Mouse (Mus musculus): ENCODE data around the gene Pim2.

- no peak for TF ChIP-seq POLR2A (IDR thresholded peaks at IDR 0.05; ENCODE audit: insufficient read length, low read depth)
- TF ChIP-seq E2F4 (IDR thresholded peaks at IDR 0.05; ENCODE audit: insufficient read depth), result no peak
- no peak for TF ChIP-seq CEBPB (IDR thresholded peaks at IDR 0.05; ENCODE audit: insufficient read depth, poor library complexity, severe bottlenecking)
- no peak for TF ChIP-seq TCF3 (IDR thresholded peaks at IDR 0.05; ENCODE audit: insufficient read length, low read depth)
- no peak for TF ChIP-seq POLR2AphosphoS2 (IDR thresholded peaks at IDR 0.05; ENCODE audit: insufficient read length, low read depth)
- no peak for TF ChIP-seq MYOD1 (IDR thresholded peaks at IDR 0.05; ENCODE audit: control insufficient read depth in 1 of 3, insufficient read length in 2 of 3, low read depth in 2 of 3)
- no peak for TF ChIP-seq TCF12 (IDR thresholded peaks at IDR 0.05; ENCODE audit: insufficient read depth, poor library complexity, severe bottlenecking)
- TF ChIP-seq MAX (IDR thresholded peaks at IDR 0.05; ENCODE audit: low read depth), result no peak
- no peak for TF ChIP-seq REST (IDR thresholded peaks at IDR 0.05; ENCODE audit: insufficient read depth, insufficient read length)
- TF ChIP-seq USF1 (IDR thresholded peaks at IDR 0.05; ENCODE audit: low read depth), result no peak
- TF ChIP-seq MYOG (IDR thresholded peaks at IDR 0.05; ENCODE audit: control insufficient read depth in 1 of 3, insufficient read depth in 1 of 3, insufficient read length in 2 of 3, low read depth in 2 of 3), result no peak
Observed at GRCm38 (mm10) chrX:7926266-7926665, 48.2 kb downstream of the Pim2 start.

All from myocyte (in vitro differentiated cells).